Mouse (Mus musculus): ENCODE results near the gene Serpine2.

Gene Serpine2

GRCm38 (mm10) chr1:79757161-79757560, 103.8 kb downstream of the Serpine2 start:
- no peak for DNase-seq (ENCODE audit: low read depth, low spot score)

- no peak for DNase-seq (ENCODE audit: low read depth, low spot score)
These were observed 104.6 kb downstream of the Serpine2 start for GRCm38 (mm10) chr1:79756417-79756816.

- DNase-seq (ENCODE audit: low read depth, low spot score): no peak
These were observed 105.6 kb downstream of the Serpine2 start for GRCm38 (mm10) chr1:79755376-79755775.

- no peak for DNase-seq (ENCODE audit: low read depth, low spot score)
These were observed 106.0 kb downstream of the Serpine2 start for GRCm38 (mm10) chr1:79754936-79755335.

- no peak for DNase-seq (ENCODE audit: low read depth, low spot score)
These were observed 107.5 kb downstream of the Serpine2 start for GRCm38 (mm10) chr1:79753456-79753855.

GRCm38 (mm10) chr1:79752714-79753340, 108.2 kb downstream of the Serpine2 start:
- DNase-seq (ENCODE audit: low read depth, low spot score): no peak

GRCm38 (mm10) chr1:79752015-79752695, 108.8 kb downstream of the Serpine2 start:
- DNase-seq (ENCODE audit: low read depth, low spot score): peak; percentile 57

- peak; percentile 56 for DNase-seq (ENCODE audit: low read depth, low spot score)
These were observed 109.8 kb downstream of the Serpine2 start for GRCm38 (mm10) chr1:79751186-79751585.

GRCm38 (mm10) chr1:79746056-79746455, 114.9 kb downstream of the Serpine2 start:
- DNase-seq (ENCODE audit: low read depth, low spot score): no peak
